Mouse (Mus musculus) testis, adult 2 months (tissue): Measurements from ENCODE around the gene Alg13.

Experiments used
- CTCF ChIP-seq: fragments of 200-500 bp; IDR thresholded peaks from 2 replicates; pipeline ENCODE4 v1.5.1; 2012; ENCODE audit warnings: low read depth, mild to moderate bottlenecking, inconsistent platforms, low read length, moderate library complexity; ENCODE audit not compliant: control insufficient read depth, insufficient read depth, insufficient replicate concordance
- POLR2A ChIP-seq: fragments of 200-500 bp; IDR thresholded peaks from 2 replicates; pipeline ENCODE4 v1.6.1; 2012; ENCODE audit warnings: low read depth, mild to moderate bottlenecking, inconsistent platforms, low read length, moderate library complexity; ENCODE audit not compliant: control insufficient read depth

DNA sequence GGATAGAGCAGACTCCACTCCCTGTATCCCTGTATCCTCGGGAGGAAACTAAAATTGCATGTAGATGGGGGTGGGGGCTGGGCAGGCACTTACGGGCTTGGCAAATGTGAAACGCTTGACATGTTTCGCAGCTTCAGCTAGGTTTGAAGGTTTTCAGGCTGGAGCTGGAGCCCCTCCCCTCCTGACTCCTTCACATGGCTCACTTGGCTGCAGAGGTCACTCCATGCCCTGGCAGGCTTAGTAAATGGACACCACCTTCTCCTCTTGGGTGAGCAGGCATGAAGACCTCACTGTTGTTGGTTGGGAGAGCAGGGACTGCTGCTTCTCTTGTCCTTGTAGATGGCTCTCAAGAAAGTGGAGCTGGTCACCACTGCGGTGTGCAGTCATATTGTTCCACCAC lies 1.6 kb upstream of the Alg13 start:
- TF ChIP-seq POLR2A, result no peak
- TF ChIP-seq CTCF, result no peak
